Mouse (Mus musculus): ENCODE data around the gene Pawr.

GRCm38 (mm10) chr10:108293620-108294195, 38.2 kb upstream of the Pawr start:
- TF ChIP-seq GATA1 (IDR thresholded peaks at IDR 0.05; ENCODE audit: borderline replicate concordance, low read length) = no peak
- TF ChIP-seq FLI1 (IDR thresholded peaks at IDR 0.05; ENCODE audit: low read length) = no peak

All from megakaryocyte, embryonic 14.5 days (primary cell).